Mouse (Mus musculus): ENCODE data around the gene Lnp1. TPM values are rescaled to one million over a fixed set of nuclear protein-coding genes. Genes with fewer than 3 reads are reported as not detected.

Lnp1 gene
- polyA plus RNA-seq, 1 experiment from 2014 or later: not detected

Other genes starting within 250 kb of the Lnp1 start
- 200 and 208 TPM in 2 replicates for gene Tfg, start 210.6 kb downstream of the Lnp1 start, polyA plus RNA-seq (2014; fragmentation: Nextera tagmentation; extraction: Ambion mirVana)
- not detected in 2 replicates for gene Adgrg7, start 132.2 kb downstream of the Lnp1 start, polyA plus RNA-seq (2014; fragmentation: Nextera tagmentation; extraction: Ambion mirVana)
- 4.6 and 5.6 TPM in 2 replicates for gene Tmem45a, start 41.9 kb downstream of the Lnp1 start, polyA plus RNA-seq (2014; fragmentation: Nextera tagmentation; extraction: Ambion mirVana)
- not detected in 2 replicates for gene Tmem45a2, start 143.3 kb upstream of the Lnp1 start, polyA plus RNA-seq (2014; fragmentation: Nextera tagmentation; extraction: Ambion mirVana)
- gene Tomm70a, start 193.6 kb upstream of the Lnp1 start, polyA plus RNA-seq (2014; fragmentation: Nextera tagmentation; extraction: Ambion mirVana): 68.6 TPM in 2 replicates
- 52.6 and 53.7 TPM in 2 replicates for gene Nit2, start 239.3 kb upstream of the Lnp1 start, polyA plus RNA-seq (2014; fragmentation: Nextera tagmentation; extraction: Ambion mirVana)